Mouse (Mus musculus) embryonic facial prominence, embryonic 12.5 days (tissue): ENCODE results near the gene Slc43a1. TPM values are rescaled to one million over a fixed set of nuclear protein-coding genes. Genes with fewer than 3 reads are reported as not detected.

ENCODE experiments used
- ATAC-seq: fragments of 200-750 bp; cut with Nextera tagmentation; 2 replicates; pipeline ENCODE4 v1.8.0; 2017; ENCODE audit not compliant: insufficient number of reproducible peaks, insufficient read depth, low FRiP score, low TSS enrichment
- H3K27ac ChIP-seq: fragments of 300-500 bp; sonication (generic); 2 replicates; pipeline ENCODE4 v1.5.1; 2016; ENCODE audit warnings: mild to moderate bottlenecking
- H3K27me3 ChIP-seq: fragments of 300-500 bp; sonication (generic); 2 replicates; pipeline ENCODE4 v1.6.1; 2016; ENCODE audit warnings: mild to moderate bottlenecking, moderate library complexity
- H3K36me3 ChIP-seq: fragments of 300-500 bp; sonication (generic); 2 replicates; pipeline ENCODE4 v1.6.1; 2016; ENCODE audit warnings: mild to moderate bottlenecking
- H3K4me1 ChIP-seq: fragments of 300-500 bp; sonication (generic); 2 replicates; pipeline ENCODE4 v1.6.1; 2016
- H3K4me2 ChIP-seq: fragments of 300-500 bp; sonication (generic); replicated peaks from 2 replicates; pipeline ENCODE4 v1.6.1; 2016; ENCODE audit warnings: mild to moderate bottlenecking, moderate library complexity
- H3K4me3 ChIP-seq: fragments of 300-500 bp; sonication (generic); 2 replicates; pipeline ENCODE4 v1.5.1; 2016; ENCODE audit warnings: mild to moderate bottlenecking
- H3K9ac ChIP-seq: fragments of 300-500 bp; sonication (generic); 2 replicates; pipeline ENCODE4 v1.6.1; 2016; ENCODE audit warnings: mild to moderate bottlenecking, moderate library complexity
- H3K9me3 ChIP-seq: fragments of 300-500 bp; sonication (generic); 2 replicates; pipeline ENCODE4 v1.6.1; 2016; ENCODE audit warnings: mild to moderate bottlenecking, moderate library complexity
- WGBS: fragments of 180-500 bp; shearing (Covaris S2); methylation state at CpG from one replicate; pipeline ENCODE4 v1.1.7; 2016; 5-methylcytosine and 5-hydroxymethylcytosine counted together
- polyA plus RNA-seq: library from polyadenylated mRNA; unstranded; fragments of >200 nt; fragmentation: Nextera tagmentation; extraction: Ambion mirVana; gene quantifications from 2 replicates; pipeline ENCODE4 v1.2.1, GENCODE M21; 2016

Gene Slc43a1
- polyA plus RNA-seq, 1 experiment from 2014 or later: 19.0 TPM

- H3K4me3 ChIP-seq: no peak overlapping the region
- no peak overlapping the region for H3K27ac ChIP-seq
- H3K9ac ChIP-seq: no peak overlapping the region
- no peaks in the 10 kb centered on the region for H3K9me3 ChIP-seq
- H3K27me3 ChIP-seq: no peaks in the 10 kb centered on the region
- 69% methylated on average over 5 of the region's 5 CpGs for WGBS
- peaks cover 3% of the 10 kb centered on the region; the same call in 1 of the 2 replicates for H3K4me1 ChIP-seq
- no peak overlapping the region for H3K4me2 ChIP-seq
- H3K36me3 ChIP-seq: no peaks in the 10 kb centered on the region
- ATAC-seq: no peak
Measured at GRCm38 (mm10) chr2:84806546-84806945, 32.1 kb upstream of the Slc43a1 start.

- no peaks in the 10 kb centered on the region for H3K9me3 ChIP-seq
- no peak for ATAC-seq
- no peaks in the 10 kb centered on the region for H3K27me3 ChIP-seq
- no peak overlapping the region for H3K4me3 ChIP-seq
- peaks cover 3% of the 10 kb centered on the region; the same call in 1 of the 2 replicates for H3K4me1 ChIP-seq
- H3K27ac ChIP-seq: no peak overlapping the region
- no peak overlapping the region for H3K4me2 ChIP-seq
- H3K36me3 ChIP-seq: no peaks in the 10 kb centered on the region
- no peak overlapping the region for H3K9ac ChIP-seq
Measured at GRCm38 (mm10) chr2:84809330-84809729, 29.3 kb upstream of the Slc43a1 start.

DNA sequence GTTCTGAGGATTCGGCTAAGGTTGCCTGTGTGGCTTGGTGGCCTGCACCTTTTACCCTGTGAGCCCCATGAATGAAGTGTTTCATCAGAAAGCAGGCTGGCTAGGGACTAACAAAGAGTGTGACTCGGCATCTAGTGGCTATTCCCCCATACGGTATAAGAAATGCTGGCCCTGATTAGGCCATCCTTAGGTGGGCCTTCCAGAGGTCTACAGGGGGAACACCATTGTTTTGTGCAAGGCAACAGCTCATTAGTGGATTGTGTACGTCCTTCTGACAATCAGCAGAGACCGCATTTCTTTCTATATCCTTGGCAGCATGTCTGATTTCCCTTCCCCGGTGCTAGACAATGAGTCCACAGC lies 28.1 kb upstream of the Slc43a1 start:
- Histone ChIP-seq H3K4me2 (peak overlapping the region; percentile 45), H3K9ac (no peak overlapping the region)

GRCm38 (mm10) chr2:84810886-84811577 lies 27.6 kb upstream of the Slc43a1 start:
- peak overlapping the region; percentile 3; the same call in 1 of the 2 replicates for H3K4me3 ChIP-seq
- H3K9me3 ChIP-seq: no peaks in the 10 kb centered on the region
- no peaks in the 10 kb centered on the region for H3K36me3 ChIP-seq
- no peak overlapping the region for H3K9ac ChIP-seq
- no peak overlapping the region for H3K27ac ChIP-seq
- H3K27me3 ChIP-seq: no peaks in the 10 kb centered on the region
- peak overlapping the region; percentile 45 for H3K4me2 ChIP-seq
- peak; percentile 66 for ATAC-seq
- H3K4me1 ChIP-seq: peaks cover 3% of the 10 kb centered on the region; the same call in 1 of the 2 replicates
- 35% methylated on average over 26 of the region's 26 CpGs for WGBS

More for the DNA sequence above, 28.1 kb upstream of the Slc43a1 start:
- Histone ChIP-seq H3K4me1 (peaks cover 3% of the 10 kb centered on the region; the same call in 1 of the 2 replicates), H3K4me3 (no peak overlapping the region), H3K9me3 (no peaks in the 10 kb centered on the region), H3K27ac (no peak overlapping the region), H3K36me3 (no peaks in the 10 kb centered on the region), H3K27me3 (no peaks in the 10 kb centered on the region)
- no peak for ATAC-seq
- 70% methylated on average over 6 of the region's 6 CpGs for WGBS

DNA sequence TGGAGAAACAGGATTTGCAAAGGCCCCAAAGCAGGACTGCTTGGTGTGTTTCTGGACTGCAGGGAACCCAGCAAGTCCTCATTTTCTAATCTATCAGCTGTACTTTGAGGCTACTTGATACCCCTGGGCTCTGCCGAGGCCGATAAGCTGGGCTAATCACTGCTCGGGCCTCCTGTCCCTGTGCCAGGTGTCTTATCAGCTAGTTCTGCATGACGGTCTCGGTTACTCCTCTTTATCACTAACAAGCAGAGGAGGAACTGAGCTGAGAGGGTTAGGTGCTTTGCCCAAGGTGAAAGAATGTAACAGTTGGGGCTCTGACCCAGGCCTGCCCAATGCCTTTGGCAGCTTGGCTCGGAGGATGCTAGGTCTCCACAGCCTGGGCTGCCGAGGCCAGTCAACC lies 26.8 kb upstream of the Slc43a1 start:
- Histone ChIP-seq H3K27me3 (no peaks in the 10 kb centered on the region), H3K9ac (no peak overlapping the region), H3K9me3 (no peaks in the 10 kb centered on the region), H3K27ac (no peak overlapping the region), H3K36me3 (no peaks in the 10 kb centered on the region), H3K4me3 (no peak overlapping the region), H3K4me2 (no peak overlapping the region), H3K4me1 (peaks cover 3% of the 10 kb centered on the region; the same call in 1 of the 2 replicates)
- WGBS: 74% methylated on average over 7 of the region's 7 CpGs
- no peak for ATAC-seq

DNA sequence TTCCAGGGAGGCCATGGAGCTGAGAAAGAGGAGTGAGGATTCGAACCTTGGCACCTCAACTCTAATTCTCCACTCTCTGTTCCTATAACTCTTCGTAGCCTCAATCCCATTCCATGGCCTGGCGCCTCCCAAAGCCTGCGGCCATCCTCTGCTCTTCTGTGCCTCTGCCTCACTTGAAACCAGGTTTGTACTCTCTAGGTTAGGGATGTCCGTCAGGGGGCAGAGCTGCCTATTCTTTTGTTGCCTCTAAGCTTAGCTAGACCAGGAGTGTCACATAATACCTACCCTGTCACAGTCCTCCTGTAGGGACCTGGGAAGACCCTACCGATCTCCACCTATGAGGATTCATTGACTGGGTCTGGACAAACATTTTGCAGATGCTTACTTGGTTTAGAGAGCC lies 26.0 kb upstream of the Slc43a1 start:
- WGBS: 68% methylated on average over 6 of the region's 6 CpGs
- ATAC-seq: no peak
- Histone ChIP-seq H3K4me1 (peaks cover 3% of the 10 kb centered on the region; the same call in 1 of the 2 replicates), H3K27me3 (no peaks in the 10 kb centered on the region), H3K36me3 (no peaks in the 10 kb centered on the region), H3K27ac (no peak overlapping the region), H3K9me3 (no peaks in the 10 kb centered on the region), H3K4me2 (no peak overlapping the region), H3K9ac (no peak overlapping the region), H3K4me3 (no peak overlapping the region)

GRCm38 (mm10) chr2:84819861-84820260 lies 18.8 kb upstream of the Slc43a1 start:
- Histone ChIP-seq H3K9ac (no peak overlapping the region), H3K4me3 (no peak overlapping the region), H3K27me3 (no peaks in the 10 kb centered on the region), H3K4me1 (no peaks in the 10 kb centered on the region), H3K9me3 (no peaks in the 10 kb centered on the region), H3K4me2 (no peak overlapping the region), H3K27ac (no peak overlapping the region), H3K36me3 (no peaks in the 10 kb centered on the region)
- ATAC-seq: no peak
- WGBS: 49% methylated on average over 3 of the region's 3 CpGs

- Histone ChIP-seq H3K36me3 (no peaks in the 10 kb centered on the region), H3K27ac (0 out of 2 replicates have a peak within 1 kb of the TSS, but pooled peaks have one; percentile 31), H3K4me2 (no peak within 1 kb of the TSS), H3K9ac (no peak within 1 kb of the TSS), H3K4me1 (peaks cover 2% of the 10 kb centered on the region), H3K27me3 (no peaks in the 10 kb centered on the region), H3K4me3 (no peak within 1 kb of the TSS), H3K9me3 (no peaks in the 10 kb centered on the region)
- 67% methylated on average over 13 of the region's 13 CpGs for WGBS
- ATAC-seq: no peak
Measured at GRCm38 (mm10) chr2:84822552-84822951, 16.1 kb upstream of the Slc43a1 start, which contains the start of gene Smtnl1. Smtnl1 (minus strand) TSS chr2:84822652.

- 29% methylated on average over 2 of the region's 2 CpGs for WGBS
Measured at GRCm38 (mm10) chr2:84823237-84823636, 15.4 kb upstream of the Slc43a1 start.

GRCm38 (mm10) chr2:84826488-84827282 lies 12.0 kb upstream of the Slc43a1 start, which contains the start of gene Timm10:
Timm10 (plus strand) TSS chr2:84826997.
- H3K4me2 ChIP-seq: peak within 1 kb of the TSS; percentile 99
- no peaks in the 10 kb centered on the region for H3K9me3 ChIP-seq
- H3K27ac ChIP-seq: no peak within 1 kb of the TSS; the same call in 1 of the 2 replicates
- ATAC-seq: peak; percentile 89
- under 1% methylated on average over 34 of the region's 34 CpGs for WGBS
- H3K9ac ChIP-seq: peak within 1 kb of the TSS; percentile 73
- 0 out of 2 replicates have a peak, but pooled peaks cover 3% of the 10 kb centered on the region for H3K36me3 ChIP-seq
- peak within 1 kb of the TSS; percentile 91 for H3K4me3 ChIP-seq
- peaks cover 10% of the 10 kb centered on the region for H3K4me1 ChIP-seq
- no peaks in the 10 kb centered on the region for H3K27me3 ChIP-seq

More at GRCm38 (mm10) chr2:84823237-84823636, 15.4 kb upstream of the Slc43a1 start:
- H3K4me2 ChIP-seq: no peak overlapping the region
- H3K9ac ChIP-seq: no peak overlapping the region
- H3K36me3 ChIP-seq: no peaks in the 10 kb centered on the region
- H3K27me3 ChIP-seq: no peaks in the 10 kb centered on the region
- 0 out of 2 replicates have a peak overlapping the region, but pooled peaks have one; percentile 31 for H3K27ac ChIP-seq
- H3K9me3 ChIP-seq: no peaks in the 10 kb centered on the region
- H3K4me3 ChIP-seq: no peak overlapping the region
- peaks cover 9% of the 10 kb centered on the region for H3K4me1 ChIP-seq
- ATAC-seq: no peak

DNA sequence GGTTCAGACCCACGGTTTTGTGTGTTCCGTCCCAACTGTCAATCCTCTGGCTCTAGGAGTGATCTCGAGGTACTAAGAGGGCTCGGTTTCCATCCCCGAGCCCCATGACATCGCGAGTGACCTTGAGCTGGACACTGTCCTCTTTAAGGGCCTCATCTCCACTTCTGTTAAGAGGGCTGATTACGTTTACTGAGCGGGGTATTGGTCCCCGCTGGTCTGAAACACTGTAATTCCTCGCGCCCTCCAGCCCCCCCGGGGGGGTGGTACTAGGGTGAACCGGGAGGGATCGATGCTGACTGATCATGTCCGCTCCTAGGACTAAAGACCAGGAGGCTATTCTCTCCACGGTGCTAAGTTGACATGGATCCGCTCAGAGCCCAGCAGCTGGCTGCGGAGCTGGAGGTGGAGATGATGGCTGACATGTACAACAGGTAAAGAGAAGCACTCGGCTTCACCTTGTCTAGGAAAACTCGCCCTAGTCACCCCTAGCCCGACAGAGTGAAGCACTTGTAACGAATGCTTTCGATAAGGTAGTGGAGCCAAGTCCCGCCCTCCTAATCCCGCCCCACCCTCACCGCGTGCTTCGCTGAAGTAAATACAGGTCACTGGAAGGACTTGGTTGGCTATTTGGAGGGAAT lies 11.2 kb upstream of the Slc43a1 start:
- peak overlapping the region; percentile 99 for H3K4me2 ChIP-seq
- H3K27ac ChIP-seq: no peak overlapping the region; the same call in 1 of the 2 replicates
- H3K4me3 ChIP-seq: peak overlapping the region; percentile 91
- 0 out of 2 replicates have a peak, but pooled peaks cover 3% of the 10 kb centered on the region for H3K36me3 ChIP-seq
- under 1% methylated on average over 29 of the region's 29 CpGs for WGBS
- 0 out of 2 replicates have a peak, but pooled peaks have one; percentile 3 for ATAC-seq
- H3K9ac ChIP-seq: peak overlapping the region; percentile 73
- peaks cover 10% of the 10 kb centered on the region for H3K4me1 ChIP-seq
- H3K27me3 ChIP-seq: no peaks in the 10 kb centered on the region
- H3K9me3 ChIP-seq: no peaks in the 10 kb centered on the region
